Mouse (Mus musculus) cerebellum, postnatal 4 days (tissue): Measurements from ENCODE around the gene Acot4.
"Not testable (repeated sequence)": the region's sequence is repeated elsewhere in the genome, so short reads cannot be mapped to it uniquely, and the experiment has no call there.

Experiments used
- DNase-seq, 2 experiments: peaks; one replicate each; pipeline ENCODE4 v3.0.0; 2022; ENCODE audit warnings: low spot score in 2 of 2, mixed read lengths in 1 of 2

The Acot4 gene

GRCm38 (mm10) chr12:84030659-84031332, 7.4 kb upstream of the Acot4 start:
- peak; percentile 39 to 72 for DNase-seq

GRCm38 (mm10) chr12:84032854-84033253, 5.3 kb upstream of the Acot4 start:
- no peak for DNase-seq

GRCm38 (mm10) chr12:84033302-84033701, 4.9 kb upstream of the Acot4 start:
- not testable (repeated sequence) for DNase-seq

- no peak for DNase-seq
Observed at GRCm38 (mm10) chr12:84034108-84034507, 4.1 kb upstream of the Acot4 start.

GRCm38 (mm10) chr12:84038691-84039111, 522 bp downstream of the Acot4 start, which contains the start of gene Gm49366:
TSS of gene Gm49366 (plus strand) at chr12:84038935.
- peak in 1 of 2 experiments; percentile 43 for DNase-seq

- DNase-seq: no peak
Observed at GRCm38 (mm10) chr12:84042248-84042647, 4.1 kb downstream of the Acot4 start.

- no peak for DNase-seq
Observed at GRCm38 (mm10) chr12:84044045-84044444, 5.9 kb downstream of the Acot4 start.

- DNase-seq: no peak
Observed at GRCm38 (mm10) chr12:84046906-84047305, 8.7 kb downstream of the Acot4 start.

GRCm38 (mm10) chr12:84050744-84051143, 12.6 kb downstream of the Acot4 start:
- not testable (repeated sequence) for DNase-seq

GRCm38 (mm10) chr12:84051937-84052474, 13.8 kb downstream of the Acot4 start, which contains the start of gene Acot3:
TSS of gene Acot3 (plus strand) at chr12:84052144.
- DNase-seq: no peak

- DNase-seq: no peak
Observed at GRCm38 (mm10) chr12:84052609-84053008, 14.4 kb downstream of the Acot4 start.

- DNase-seq: no peak
Observed at GRCm38 (mm10) chr12:84053173-84053572, 15.0 kb downstream of the Acot4 start.

- no peak for DNase-seq
Observed at GRCm38 (mm10) chr12:84053679-84054391, 15.7 kb downstream of the Acot4 start.

- no peak for DNase-seq
Observed at GRCm38 (mm10) chr12:84060946-84061345, 22.8 kb downstream of the Acot4 start.

- no peak for DNase-seq
Observed at GRCm38 (mm10) chr12:84062336-84062735, 24.2 kb downstream of the Acot4 start.

- no peak for DNase-seq
Observed at GRCm38 (mm10) chr12:84063228-84063627, 25.0 kb downstream of the Acot4 start.

GRCm38 (mm10) chr12:84063833-84064232, 25.7 kb downstream of the Acot4 start:
- DNase-seq: no peak

GRCm38 (mm10) chr12:84064621-84065020, 26.4 kb downstream of the Acot4 start:
- DNase-seq: no peak

- no peak for DNase-seq
Observed at GRCm38 (mm10) chr12:84067752-84068151, 29.6 kb downstream of the Acot4 start.

- DNase-seq: no peak
Observed at GRCm38 (mm10) chr12:84068296-84068695, 30.1 kb downstream of the Acot4 start.

- DNase-seq: no peak
Observed at GRCm38 (mm10) chr12:84068986-84069385, 30.8 kb downstream of the Acot4 start, which contains the start of gene Acot5. TSS of gene Acot5 (plus strand) at chr12:84069325.

GRCm38 (mm10) chr12:84069582-84069981, 31.4 kb downstream of the Acot4 start:
- peak in 1 of 2 experiments; percentile 20 for DNase-seq

- no peak for DNase-seq
Observed at GRCm38 (mm10) chr12:84071696-84072095, 33.5 kb downstream of the Acot4 start.
